Mouse (Mus musculus): Measurements from ENCODE around the gene Golga2.

- no peak for TF ChIP-seq CTCF (IDR thresholded peaks at IDR 0.05; ENCODE audit: low read depth)
- no peak for TF ChIP-seq EP300 (IDR thresholded peaks at IDR 0.05; ENCODE audit: low read depth)
Measured at GRCm38 (mm10) chr2:32242986-32243385, 44.2 kb upstream of the Golga2 start.

Data from liver, embryonic 14.5 days (tissue).